Mouse (Mus musculus): ENCODE data around the gene Cdkal1.

The Cdkal1 gene

DNA sequence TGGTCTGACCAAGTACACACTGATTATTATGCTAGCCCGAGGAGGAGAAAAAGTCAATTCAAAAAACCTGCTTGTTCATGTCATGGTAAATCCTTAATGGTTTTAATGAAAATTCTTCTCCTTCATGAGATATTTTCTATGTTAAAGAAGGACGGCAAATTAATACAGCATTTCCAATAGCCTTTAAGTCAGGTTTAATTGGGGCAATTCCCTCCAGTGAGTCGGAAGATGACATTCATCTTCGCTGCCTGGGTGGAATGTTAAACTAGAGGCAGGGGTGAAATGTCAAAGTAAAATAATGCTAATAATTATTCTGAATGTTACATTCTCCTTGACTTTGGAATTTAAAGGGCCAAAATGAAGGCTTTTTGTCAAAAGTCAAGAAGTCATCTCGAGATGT lies 633.8 kb downstream of the Cdkal1 start:
- DNase-seq = no peak

DNA sequence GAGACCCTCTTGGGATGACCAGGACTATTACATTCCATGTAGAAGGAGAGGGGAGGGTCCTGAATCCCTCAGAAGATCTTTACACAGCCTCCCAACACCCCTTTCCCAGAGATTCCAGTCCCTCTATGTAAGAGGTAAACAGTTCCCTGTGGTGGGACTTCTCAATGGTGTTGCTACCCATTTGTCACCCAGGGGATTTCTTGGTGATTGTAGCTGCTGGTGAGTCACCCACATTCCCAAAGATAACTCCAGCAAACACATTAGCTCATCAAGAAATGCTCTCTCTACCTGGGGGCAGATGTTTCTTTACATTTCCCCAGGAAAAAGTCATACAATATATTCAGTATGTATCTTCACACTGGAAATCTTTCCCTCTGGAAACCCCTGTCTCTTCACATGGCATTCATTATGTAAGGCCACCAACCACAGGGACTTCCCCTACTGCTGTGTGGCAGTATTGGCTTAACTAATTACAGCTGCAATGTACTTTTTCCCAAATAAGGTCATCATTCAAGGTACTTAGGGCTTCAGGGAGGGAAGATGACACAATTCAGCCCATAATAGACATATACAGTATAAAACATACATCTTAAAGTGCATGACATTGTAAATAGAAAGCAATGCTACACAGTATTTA lies 636.8 kb downstream of the Cdkal1 start:
- no peak for DNase-seq

DNA sequence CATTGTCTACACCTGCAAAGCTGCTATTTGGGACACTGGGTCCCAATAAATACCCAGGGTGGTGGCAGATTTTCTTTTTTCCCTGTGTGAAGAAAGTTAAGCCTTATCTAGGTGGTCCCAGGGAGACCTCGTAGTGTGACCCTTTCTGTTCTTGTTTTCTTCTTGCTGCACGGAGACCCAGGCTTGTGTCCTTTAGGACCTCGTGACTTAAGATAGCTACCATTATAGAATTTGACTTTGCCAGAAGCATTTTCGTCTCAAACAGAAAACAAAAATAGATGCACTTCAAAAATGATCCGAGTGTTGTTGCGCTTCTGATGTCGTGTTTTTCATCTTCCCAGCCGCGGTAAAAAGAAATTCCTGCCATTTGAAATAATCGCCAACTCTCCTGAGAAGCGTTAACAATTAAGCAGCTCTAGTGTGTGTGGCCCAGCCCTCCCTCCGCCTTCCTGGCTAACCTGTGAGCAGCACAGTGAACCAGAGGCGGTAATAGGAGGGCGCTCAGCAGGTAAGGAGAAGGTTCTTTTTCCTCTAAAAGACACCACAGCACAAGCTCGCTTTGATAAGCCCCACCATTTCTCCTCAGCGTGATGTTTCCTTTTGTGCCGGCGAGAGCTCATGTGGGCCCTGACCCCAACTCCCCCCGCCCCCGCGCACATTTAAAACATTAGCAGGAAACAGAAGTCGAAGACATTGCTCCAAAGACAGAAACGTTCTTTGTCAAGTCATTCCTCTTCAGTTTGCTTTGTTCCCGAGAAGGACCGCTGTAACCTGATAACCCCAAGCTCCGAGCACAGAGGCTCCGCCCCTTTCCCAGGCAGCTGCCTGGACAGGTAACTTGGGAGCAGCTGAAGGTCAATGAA lies 645.1 kb downstream of the Cdkal1 start:
- DNase-seq = no peak

DNA sequence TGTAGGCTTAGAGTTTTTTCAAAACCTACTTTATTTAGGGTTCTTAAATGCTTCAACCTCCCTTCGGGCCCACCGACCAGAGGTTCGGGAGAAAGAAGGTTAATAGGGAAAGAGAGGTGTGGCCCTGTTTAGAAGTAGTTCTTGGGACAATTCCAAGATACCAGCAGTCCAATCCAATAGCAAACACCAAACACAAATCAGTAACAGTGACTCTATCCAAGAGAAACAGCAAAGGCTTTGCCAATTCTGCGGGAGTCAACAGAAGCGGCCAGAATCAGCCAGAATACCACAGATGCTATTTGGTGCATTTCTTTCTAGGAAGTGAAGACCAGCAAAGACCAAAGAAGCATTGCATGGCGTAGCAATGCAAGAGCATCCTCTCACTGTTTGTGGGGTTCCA lies 646.7 kb downstream of the Cdkal1 start:
- no peak for DNase-seq

DNA sequence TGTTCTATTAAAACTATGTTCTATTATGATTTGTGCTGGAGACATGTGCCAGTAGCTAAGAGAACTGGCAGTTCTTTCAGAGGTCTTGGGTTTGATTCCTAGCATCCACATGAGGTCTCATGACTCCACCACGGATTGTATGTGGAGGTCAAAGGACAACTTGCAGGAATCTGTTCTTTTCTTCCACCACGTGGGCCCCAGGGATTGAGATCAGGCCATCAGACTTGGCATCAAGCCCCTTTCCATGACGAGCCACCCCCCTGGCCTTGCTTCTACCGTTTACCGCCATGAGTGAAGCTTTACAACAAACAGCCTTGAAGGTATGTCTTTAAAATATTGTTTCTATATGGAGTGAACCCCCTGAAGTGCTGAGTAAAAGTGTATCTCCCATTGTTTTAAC lies 651.6 kb downstream of the Cdkal1 start:
- DNase-seq = no peak

DNA sequence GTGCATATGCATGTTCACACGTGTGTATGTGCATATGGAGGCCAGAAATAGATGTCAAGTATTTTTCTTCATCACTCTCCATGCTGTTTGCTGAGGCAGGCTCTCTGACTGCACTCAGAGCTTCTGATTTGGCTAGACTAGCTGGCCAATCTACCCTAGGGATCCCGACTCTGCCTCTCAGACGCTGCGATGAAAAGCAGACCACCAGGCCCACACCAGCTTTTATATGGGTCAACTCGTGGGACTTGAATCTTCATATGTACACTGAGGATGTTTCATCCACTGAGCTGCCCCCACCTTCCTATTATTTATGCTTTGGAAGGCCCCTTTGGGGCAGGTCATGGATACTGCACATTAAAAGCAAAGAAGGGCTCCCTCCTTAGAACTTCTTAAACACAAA lies 652.0 kb downstream of the Cdkal1 start:
- no peak for DNase-seq

DNA sequence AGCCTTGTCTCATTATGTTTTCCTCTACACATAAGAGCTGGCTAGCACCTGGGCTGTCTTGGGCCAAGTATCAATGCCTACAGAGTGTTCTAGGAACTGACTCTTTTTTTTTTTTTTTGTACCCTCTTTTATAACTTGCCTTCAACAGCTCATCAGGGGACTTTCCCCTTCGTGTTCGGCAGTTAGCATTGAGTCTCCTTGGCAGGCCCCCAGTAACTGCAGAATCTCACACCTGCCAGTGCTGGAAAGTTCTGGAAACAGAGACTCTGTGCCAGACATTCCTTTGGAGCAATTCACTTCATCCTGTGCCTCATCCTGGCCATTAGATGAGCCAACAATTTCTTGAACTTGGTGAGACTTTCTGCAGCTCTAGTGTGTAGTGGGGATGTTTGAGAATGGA lies 652.9 kb downstream of the Cdkal1 start:
- no peak for DNase-seq

DNA sequence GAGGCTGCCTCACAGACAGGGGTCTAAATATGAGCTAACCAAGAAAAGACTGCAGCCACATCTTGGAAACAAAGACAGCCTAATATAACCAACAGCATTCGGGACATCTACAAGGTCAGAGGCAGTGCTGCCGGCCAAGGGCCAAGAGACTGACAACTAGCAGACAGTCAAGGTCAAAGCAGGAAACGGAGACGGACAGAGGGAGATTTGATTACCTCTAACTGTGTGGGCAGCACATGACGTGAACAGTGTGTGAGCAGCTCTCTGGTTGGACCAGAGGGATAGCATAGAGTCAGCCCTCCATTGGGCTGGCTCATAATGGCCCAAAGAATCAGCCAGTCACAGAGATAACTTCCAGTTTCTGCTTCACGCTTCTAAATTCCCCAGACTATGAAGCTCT lies 655.8 kb downstream of the Cdkal1 start:
- no peak for DNase-seq

DNA sequence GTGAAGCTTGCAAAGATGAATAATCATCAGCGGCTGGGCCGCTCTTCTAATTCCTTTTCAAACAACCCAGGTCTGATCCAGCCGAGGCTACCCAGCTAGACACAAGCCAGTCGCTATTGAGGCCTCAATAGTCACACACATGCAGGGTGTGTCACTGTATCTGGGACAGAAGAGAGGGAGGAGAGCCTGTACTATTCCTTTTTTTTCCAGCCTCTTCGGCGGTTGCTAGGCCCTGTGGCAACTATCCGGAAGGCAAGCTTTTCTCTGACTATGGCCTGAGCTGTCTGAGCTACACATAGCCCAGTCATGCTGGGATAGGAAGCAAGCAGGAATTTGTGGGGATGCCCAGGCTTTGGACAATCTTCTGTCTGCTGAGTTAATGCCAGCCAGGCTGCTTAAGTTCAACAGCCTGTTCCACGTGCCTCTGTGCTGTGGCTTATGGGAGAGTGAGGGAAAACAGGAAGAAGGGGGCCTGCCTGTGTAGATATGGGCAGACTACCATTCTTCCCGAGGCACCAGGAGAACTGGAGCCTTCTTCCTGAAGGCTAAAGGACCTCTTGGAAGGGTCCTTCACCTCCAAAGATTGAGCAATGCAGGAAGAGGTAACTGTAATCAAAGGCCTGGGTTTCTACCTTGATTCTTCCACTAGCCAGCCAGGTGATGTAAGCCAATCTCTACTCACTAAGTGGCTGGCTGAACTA lies 658.5 kb downstream of the Cdkal1 start:
- no peak for DNase-seq

DNA sequence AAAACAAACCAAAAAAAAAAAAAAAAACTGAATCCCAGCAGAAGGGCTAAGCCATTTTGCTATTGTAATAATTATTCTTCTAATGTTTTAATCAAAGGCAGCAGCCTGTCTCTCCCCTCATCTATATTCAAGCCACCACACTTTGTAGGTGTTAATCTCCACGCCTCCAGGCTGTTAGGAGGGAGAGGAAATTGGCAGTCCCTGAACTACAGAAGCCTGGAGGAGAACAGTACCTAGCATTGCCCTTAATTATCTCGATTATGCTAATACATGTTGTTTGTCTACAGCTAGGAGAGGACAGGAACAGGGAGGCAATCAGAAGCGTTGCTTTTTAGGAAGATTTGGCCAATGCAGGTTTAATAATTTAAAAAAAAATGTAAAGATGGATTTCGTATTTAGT lies 659.8 kb downstream of the Cdkal1 start:
- DNase-seq = no peak

DNA sequence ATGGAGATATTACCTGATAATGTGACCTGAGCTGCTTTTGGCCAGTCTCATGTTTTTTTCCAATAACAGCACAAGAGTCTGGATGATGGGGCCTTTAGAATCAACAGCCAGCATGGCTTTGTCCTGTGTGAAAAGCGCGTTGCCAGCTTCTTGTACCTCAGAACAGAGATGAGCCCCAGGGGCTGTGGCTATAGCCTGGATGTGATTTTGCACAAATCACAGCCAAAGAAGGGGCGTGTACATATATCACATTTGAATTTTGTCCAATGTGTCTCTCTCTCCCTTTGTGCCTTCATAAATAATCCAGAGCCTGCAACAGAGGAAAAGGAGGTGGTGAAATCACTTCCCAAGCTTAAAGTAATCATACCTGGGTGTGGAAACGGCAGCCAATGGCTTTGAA lies 660.5 kb downstream of the Cdkal1 start:
- no peak for DNase-seq

DNA sequence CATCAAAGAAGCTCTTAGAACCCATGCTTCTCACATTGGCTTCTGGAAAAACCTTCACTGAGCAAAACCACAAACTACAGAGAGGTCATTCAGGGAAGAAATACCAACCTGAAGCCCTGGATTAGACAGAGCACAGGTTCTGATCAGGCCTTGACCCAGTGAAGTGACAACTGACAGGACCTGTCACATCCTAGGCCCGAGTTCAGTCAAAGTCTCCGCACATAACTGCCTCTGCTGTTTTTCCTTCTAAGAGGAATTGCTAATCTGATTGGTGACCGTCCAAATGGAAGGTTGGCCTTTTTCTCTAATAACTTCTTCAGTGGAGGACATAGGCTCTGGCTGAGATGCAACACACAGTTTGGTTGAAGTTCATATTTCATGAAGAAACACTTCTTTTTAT lies 662.8 kb downstream of the Cdkal1 start:
- no peak for DNase-seq

DNA sequence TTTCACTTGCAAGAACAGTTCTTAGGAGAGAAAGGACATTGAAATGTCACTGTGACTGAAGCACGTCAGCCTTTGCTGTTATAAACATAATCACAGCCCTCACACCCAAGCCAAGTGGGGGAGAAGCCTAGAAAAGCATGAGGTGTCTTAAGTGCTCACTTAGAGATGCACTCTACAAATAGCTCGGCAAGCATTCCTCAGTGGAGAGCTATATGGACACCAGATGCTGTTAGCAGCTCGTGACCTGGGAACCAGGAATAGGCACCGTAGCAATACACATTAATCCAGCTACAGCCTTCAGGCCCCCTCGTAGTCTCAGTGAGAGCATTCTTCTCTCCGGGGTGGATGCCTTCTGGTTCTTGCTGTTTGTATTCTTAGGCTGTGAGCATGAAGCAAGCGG lies 664.9 kb downstream of the Cdkal1 start:
- no peak for DNase-seq

DNA sequence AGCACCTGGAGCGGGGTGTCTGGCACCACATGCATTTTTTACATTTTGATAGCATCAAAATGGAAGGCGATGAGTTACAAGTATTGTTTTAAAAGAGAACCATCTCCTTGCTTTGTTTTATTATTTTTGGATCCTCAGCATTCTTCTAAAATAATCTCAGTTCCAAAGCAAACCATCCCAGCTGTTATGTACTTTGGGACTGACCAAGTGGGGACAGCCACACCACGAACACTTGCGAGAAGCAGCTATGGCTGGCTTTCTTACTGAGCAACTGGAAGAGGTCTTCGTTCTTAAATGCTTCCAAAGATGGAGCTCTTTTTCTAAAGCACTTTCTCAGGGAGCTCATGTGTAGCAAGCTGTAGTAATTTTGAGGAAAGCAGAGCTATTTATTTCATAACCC lies 668.7 kb downstream of the Cdkal1 start:
- no peak for DNase-seq

DNA sequence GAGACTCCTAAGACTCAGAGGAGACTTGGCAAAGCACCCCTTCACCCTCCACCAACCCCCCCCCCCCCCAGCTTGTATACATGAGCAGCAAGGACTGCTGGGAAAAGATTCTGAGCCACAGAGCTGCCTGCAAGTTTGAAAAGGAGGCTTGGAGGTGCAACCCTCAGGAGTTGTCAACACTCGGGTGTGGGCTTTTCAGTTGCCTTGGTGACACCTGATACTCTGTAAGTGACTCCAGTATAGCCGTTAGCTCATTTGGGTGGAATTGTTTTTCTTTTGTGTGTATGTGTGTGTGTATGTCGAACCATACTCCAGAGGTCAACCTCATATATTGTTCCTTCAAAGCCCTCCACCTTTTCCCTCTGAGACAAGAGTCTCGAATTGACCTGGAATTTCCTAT lies 669.9 kb downstream of the Cdkal1 start:
- DNase-seq = no peak

DNA sequence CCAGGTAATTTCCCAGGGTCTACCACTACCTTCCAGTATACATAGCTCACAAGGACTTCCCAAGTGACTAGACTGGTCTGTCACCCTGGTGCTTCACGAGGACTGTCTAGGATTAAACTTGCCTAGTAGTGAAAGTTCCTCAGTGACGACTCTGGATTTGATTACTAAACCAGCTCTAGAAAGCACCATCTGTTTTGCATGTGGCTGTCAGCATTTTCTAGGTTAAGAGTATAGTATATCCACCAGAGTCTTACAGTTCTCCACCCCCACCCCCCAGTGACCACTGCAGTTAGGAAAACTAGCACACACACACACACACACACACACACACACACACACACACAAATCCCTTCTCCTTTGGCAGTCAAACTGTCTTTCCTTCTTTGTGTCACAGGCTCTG lies 670.9 kb downstream of the Cdkal1 start:
- DNase-seq = no peak

DNA sequence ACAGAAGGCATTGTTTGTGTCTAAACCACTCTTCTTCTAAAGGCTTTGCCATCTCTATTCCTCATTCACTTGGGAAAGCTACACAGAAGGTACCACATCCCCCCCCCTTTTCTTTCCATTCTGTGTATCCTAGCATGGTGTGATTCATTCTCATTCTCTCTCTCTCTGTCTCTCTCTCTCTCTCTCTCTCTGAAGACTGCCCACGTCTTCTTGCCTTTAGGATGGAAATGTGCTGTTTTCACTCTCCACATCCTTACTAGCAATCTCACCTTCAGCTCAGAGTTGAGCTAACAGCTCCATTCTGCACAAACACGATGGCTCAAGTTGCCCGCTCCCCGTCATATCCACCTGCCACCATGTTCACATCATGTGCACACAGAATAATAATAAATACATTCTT lies 675.6 kb downstream of the Cdkal1 start:
- DNase-seq = no peak

DNA sequence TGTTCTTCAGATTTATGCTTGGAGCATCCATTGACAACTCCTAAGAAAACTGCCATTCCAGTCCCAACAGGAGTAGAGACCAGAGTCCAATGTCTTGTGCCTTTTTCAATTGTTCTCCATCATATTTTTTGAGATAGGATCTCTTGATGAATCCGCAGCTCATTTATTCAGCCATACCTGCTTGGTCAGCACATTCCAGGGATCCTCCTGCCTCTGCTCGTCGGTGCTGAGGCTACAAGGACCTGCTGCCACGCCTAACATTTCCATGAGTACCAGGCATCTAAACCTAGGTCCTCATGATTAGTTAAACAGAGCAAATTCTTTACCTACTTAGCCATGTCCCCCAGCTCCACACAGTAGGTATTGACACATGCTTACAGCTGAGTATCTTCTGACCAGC lies 676.2 kb downstream of the Cdkal1 start:
- no peak for DNase-seq

DNA sequence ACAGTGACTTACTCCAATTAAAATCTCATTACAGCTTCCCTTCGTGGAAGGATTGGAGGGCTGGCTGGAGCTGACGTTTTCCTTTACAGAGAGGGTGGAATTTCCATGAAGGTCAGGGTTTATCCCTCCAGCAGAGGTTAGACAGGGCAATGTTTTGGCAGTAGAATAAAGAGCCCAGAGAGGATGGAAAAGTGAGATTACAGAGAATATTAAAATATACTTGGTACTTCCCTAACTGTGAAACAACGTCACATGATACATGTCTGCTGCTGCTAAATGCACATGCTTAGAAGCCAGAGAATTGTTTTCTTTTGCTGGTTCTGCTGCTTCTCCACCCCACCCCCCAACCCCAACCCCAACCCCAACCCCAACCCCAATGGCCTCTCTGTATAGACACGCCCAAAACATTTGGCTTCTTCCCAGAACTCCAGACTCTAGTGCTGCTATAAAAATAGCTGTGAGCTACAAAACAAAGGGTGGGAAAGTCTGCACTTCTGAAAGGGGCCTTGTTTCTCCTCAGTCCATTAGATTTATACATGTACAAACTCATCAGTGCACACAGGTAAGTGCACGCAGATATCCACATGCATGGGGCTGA lies 677.5 kb downstream of the Cdkal1 start:
- no peak for DNase-seq

DNA sequence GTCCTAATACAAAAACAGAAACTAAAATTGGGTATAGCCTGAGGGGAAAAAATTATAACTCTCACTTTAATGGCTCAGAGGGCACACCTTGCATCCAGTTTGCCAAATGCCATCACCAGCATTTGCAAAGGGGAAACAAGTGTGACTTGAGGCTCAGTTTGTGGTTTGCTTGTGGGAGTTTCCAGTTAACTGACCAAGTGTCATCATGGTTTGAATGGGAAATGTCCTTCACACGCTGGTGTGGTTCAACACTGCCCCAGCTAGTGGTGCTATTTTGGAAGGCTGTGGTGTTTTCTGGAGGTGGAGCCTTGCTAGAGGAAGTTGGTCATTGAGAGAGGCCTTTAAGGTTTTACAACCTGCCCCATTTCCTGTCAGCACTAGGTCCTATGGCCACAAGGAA lies 686.1 kb downstream of the Cdkal1 start:
- DNase-seq = no peak

DNA sequence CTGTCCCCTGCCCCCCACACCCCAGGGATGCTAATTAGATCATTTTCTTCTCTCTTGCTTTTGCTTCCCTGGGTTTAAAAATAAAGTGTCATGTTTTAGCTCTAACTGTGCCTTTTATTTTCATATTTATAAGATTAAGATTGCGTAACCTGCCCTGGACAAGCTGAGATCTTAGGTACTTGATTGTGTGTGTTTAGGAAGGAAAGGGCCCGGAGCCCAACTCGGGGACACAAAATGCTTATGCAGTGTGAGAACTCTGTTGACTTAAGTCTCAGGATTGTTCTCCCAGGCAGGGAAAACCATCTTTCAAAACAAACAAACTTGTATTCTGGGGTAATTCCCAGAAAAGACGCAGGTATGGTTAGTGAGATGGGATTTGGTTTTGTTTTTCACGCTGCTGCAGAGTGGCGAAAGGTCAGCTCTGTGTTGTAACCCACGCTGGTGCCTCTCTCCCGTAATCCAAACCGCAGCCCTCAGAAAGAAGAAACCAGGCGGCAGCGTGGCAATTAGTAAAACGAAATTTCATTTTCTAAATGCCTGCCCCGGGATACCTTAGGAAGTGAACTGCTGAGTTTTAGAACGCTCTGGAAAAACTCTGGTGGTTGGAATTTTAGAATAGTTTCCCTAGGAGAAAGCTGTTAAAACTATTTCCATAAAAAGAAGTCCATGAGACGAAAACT lies 690.5 kb downstream of the Cdkal1 start:
- DNase-seq = no peak

DNA sequence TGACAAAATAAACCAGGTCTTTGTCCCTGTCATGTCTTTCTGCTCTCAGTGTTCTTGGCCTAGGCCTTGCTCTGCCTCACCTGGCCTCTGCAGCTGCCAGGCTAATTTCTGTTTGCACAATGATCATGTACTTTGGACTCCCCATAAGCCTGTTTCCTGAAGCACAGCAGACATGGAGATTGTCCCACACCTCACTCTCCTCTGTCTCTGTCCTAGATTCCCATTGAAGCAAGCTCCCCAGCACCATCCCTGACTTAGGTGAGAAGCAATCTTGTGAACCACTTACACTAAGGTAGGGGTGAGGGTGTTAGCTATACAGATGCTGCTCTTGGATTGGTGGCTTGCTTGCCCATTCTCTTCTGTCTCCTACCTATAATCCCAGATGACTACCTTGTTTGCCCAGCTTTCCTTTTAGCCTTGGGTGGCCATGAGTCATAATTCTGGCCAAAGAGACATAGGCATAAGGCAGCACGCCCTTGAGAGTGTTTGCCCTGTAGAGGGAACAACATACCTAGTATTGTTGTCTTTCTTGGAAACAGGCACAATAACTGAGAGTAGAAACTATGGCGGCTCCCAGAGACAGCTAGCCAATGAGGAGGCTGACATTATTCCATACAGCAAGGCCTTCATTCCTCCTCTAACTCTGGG lies 692.5 kb downstream of the Cdkal1 start:
- DNase-seq = no peak

DNA sequence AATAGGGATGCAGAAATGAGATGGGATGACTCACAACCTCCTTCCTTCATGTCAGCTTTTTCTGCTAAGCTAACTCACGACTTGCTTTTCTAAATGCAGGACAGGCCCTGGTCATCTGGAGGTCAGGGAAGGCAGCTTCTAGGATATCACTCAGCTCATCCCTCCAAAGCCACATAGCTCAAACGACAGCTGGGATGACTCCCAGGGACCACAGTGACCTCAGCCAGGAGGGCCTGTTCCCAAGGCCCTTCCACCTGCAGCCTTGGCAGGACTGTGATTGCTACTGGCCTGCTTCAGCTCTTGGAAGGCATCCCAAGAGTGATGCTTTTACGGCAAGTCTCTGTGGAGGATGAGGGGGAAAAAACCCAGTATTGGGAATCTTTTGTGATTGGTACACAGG lies 693.0 kb downstream of the Cdkal1 start:
- peak; percentile 65 for DNase-seq

Measured in cerebellum, adult 11-12 months (tissue).